Comparison of ENCODE assay signal across 10 mouse cellular contexts in the genomic region with DNA sequence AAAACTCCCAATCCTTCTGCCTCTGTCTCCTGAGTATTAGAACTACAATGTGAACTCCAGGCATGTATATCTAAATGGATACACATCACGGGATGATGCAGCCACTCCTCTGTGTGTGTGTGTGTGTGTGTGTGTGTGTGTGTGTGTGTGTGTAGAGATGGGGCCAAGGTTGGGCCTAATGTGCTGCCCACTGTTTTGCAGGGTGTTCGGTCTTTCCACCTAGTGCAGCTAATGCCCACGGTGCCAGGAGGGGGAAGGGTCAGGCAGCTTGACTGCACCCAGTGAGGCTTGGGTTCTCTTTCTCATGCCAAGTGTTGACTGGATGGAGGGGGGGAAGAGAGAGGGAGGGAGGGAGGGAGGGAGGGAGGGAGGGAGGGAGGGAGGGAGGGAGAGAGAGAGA. TPM values are rescaled to one million over a fixed set of nuclear protein-coding genes. Genes with fewer than 3 reads are reported as not detected.
DNase-seq lines count a peak whose midpoint lies in the region; ATAC-seq and TF ChIP-seq lines count a peak whose summit lies in the region.
"Had no signal": no experiment of that assay in that cellular context is flagged by ENCODE, and none has a peak within 500 bp of the region (broad histone marks: within the 10 kb centered on the region; RNA-seq: fewer than 3 reads in every experiment).

No protein-coding gene starts in this region.

- H3K27me3 ChIP-seq in lung, embryonic 14.5 days (ENCODE audit: insufficient read depth, low read length): no peaks in the 10 kb centered on the region
- H3K27me3 ChIP-seq in kidney, postnatal 0 days (ENCODE audit: insufficient read depth, low read length): no peaks in the 10 kb centered on the region
- H3K27me3 ChIP-seq in stomach, embryonic 14.5 days (ENCODE audit: control insufficient read depth, insufficient read depth, low read length): no peaks in the 10 kb centered on the region
- H3K27me3 ChIP-seq: limb, embryonic 13.5 days had no signal

- ATAC-seq in lung, embryonic 14.5 days (ENCODE audit: insufficient read depth): no peak
- ATAC-seq in kidney, postnatal 0 days (replicated peaks; ENCODE audit: low FRiP score, low read depth): 0 out of 2 replicates have a peak, but pooled peaks have one; percentile 41
- ATAC-seq in stomach, embryonic 14.5 days (ENCODE audit: insufficient number of reproducible peaks, insufficient read depth, low FRiP score, low read depth): no peak

- no peak for TF ChIP-seq CTCF in lung, embryonic 14.5 days (IDR thresholded peaks at IDR 0.05; ENCODE audit: low read depth)
- TF ChIP-seq CTCF in kidney, postnatal 0 days (IDR thresholded peaks at IDR 0.05; ENCODE audit: low read depth): no peak

- peaks cover 12% of the 10 kb centered on the region for H3K4me1 ChIP-seq in lung, embryonic 14.5 days (ENCODE audit: insufficient read depth)
- H3K4me1 ChIP-seq in kidney, postnatal 0 days (replicated peaks; ENCODE audit: insufficient read depth, low read length): peaks cover 15% of the 10 kb centered on the region; the same call in 1 of the 2 replicates
- H3K4me1 ChIP-seq in stomach, embryonic 14.5 days (ENCODE audit: control insufficient read depth, insufficient read depth, low read length): peaks cover 11% of the 10 kb centered on the region; the same call in 1 of the 2 replicates

- no peaks in the 10 kb centered on the region for H3K9me3 ChIP-seq in lung, embryonic 14.5 days (ENCODE audit: low read depth, low read length)
- H3K9me3 ChIP-seq in kidney, postnatal 0 days (replicated peaks; ENCODE audit: low read length): no peaks in the 10 kb centered on the region
- no peaks in the 10 kb centered on the region for H3K9me3 ChIP-seq in stomach, embryonic 14.5 days (ENCODE audit: control insufficient read depth, low read depth, low read length)
- H3K9me3 ChIP-seq: limb, embryonic 13.5 days had no signal

- H3K9ac ChIP-seq in lung, embryonic 14.5 days: no peak overlapping the region
- H3K9ac ChIP-seq in kidney, postnatal 0 days (ENCODE audit: low read depth, low read length): no peak overlapping the region
- H3K9ac ChIP-seq in stomach, embryonic 14.5 days (replicated peaks; ENCODE audit: low read depth, low read length): no peak overlapping the region

- H3K4me3 ChIP-seq in lung, embryonic 14.5 days (ENCODE audit: low read depth, low read length): no peak overlapping the region
- no peak overlapping the region for H3K4me3 ChIP-seq in kidney, postnatal 0 days (replicated peaks; ENCODE audit: low read depth, low read length)
- no peak overlapping the region for H3K4me3 ChIP-seq in stomach, embryonic 14.5 days (ENCODE audit: low read depth, low read length)
- H3K4me3 ChIP-seq: myocyte had no signal

- H3K27ac ChIP-seq in lung, embryonic 14.5 days (ENCODE audit: low read depth): peak overlapping the region; percentile 65; the same call in 1 of the 2 replicates
- H3K27ac ChIP-seq in kidney, postnatal 0 days: 0 out of 2 replicates have a peak overlapping the region, but pooled peaks have one; percentile 54
- peak overlapping the region; percentile 67; the same call in 1 of the 2 replicates for H3K27ac ChIP-seq in stomach, embryonic 14.5 days (ENCODE audit: low read length)

- peak; percentile 54 for DNase-seq in adrenal gland, adult 2 months
- DNase-seq in adrenal gland, postnatal 4 days (ENCODE audit: low spot score in 2 of 2): no peak
- no peak for DNase-seq in lung, embryonic 14.5 days
- no peak for DNase-seq in lung, postnatal 25 days (ENCODE audit: low spot score)
- DNase-seq in kidney, postnatal 0 days (ENCODE audit: low spot score): no peak
- DNase-seq in urinary bladder, adult 18-20 months (ENCODE audit: low spot score in 2 of 2): no peak
- DNase-seq in right cerebral cortex, adult 18-20 months: no peak

- H3K4me2 ChIP-seq in lung, embryonic 14.5 days: no peak overlapping the region
- H3K4me2 ChIP-seq in kidney, postnatal 0 days (ENCODE audit: low read length): no peak overlapping the region
- H3K4me2 ChIP-seq in stomach, embryonic 14.5 days (replicated peaks; ENCODE audit: low read depth, low read length): no peak overlapping the region

- no peaks in the 10 kb centered on the region for H3K36me3 ChIP-seq in lung, embryonic 14.5 days (ENCODE audit: insufficient read depth)
- H3K36me3 ChIP-seq in kidney, postnatal 0 days (ENCODE audit: insufficient read depth, low read length): no peaks in the 10 kb centered on the region
- H3K36me3 ChIP-seq in stomach, embryonic 14.5 days (ENCODE audit: control insufficient read depth, insufficient read depth, low read length): no peaks in the 10 kb centered on the region
- H3K36me3 ChIP-seq: limb, embryonic 13.5 days had no signal

- 60% methylated on average over 3 of the region's 3 CpGs for WGBS in lung, embryonic 14.5 days
- 60% methylated on average over 3 of the region's 3 CpGs for WGBS in kidney, postnatal 0 days
- WGBS in stomach, embryonic 14.5 days: 44% methylated on average over 3 of the region's 3 CpGs

RNA-seq across cellular contexts. Expression of a gene that starts 19.3 kb away (rescaled TPM):
- total RNA-seq in adrenal gland, adult 2 months (2021): 10 to 100 TPM; 29.2 to 58.9 TPM
- 48.1 and 62.9 TPM in 2 replicates for polyA plus RNA-seq in adrenal gland, adult 2 months (2012; rRNA removed)
- total RNA-seq in adrenal gland, postnatal 4 days (2021): 10 to 100 TPM; 33.3 to 33.8 TPM
- 1.1 and 1.5 TPM in 2 replicates for polyA plus RNA-seq in lung, embryonic 14.5 days (2014; fragmentation: Nextera tagmentation; extraction: Ambion mirVana)
- 4.2 and 4.6 TPM in 2 replicates for polyA plus RNA-seq in kidney, postnatal 0 days (2015; fragmentation: Nextera tagmentation; extraction: Ambion mirVana)
- polyA plus RNA-seq in stomach, embryonic 14.5 days (2014; fragmentation: Nextera tagmentation; extraction: Ambion mirVana): 0.88 and 1.7 TPM in 2 replicates

RNA-seq across cellular contexts. Expression of a gene that starts 21.8 kb away (rescaled TPM):
- 10 to 100 TPM; 32.3 to 37.4 TPM for total RNA-seq in adrenal gland, adult 2 months (2021)
- 72.0 and 87.5 TPM in 2 replicates for polyA plus RNA-seq in adrenal gland, adult 2 months (2012; rRNA removed)
- 10 to 100 TPM; 26.8 to 29.0 TPM for total RNA-seq in adrenal gland, postnatal 4 days (2021)
- 25.0 and 26.5 TPM in 2 replicates for polyA plus RNA-seq in lung, embryonic 14.5 days (2014; fragmentation: Nextera tagmentation; extraction: Ambion mirVana)
- 26.3 TPM in 2 replicates for polyA plus RNA-seq in kidney, postnatal 0 days (2015; fragmentation: Nextera tagmentation; extraction: Ambion mirVana)
- 20.1 and 20.5 TPM in 2 replicates for polyA plus RNA-seq in stomach, embryonic 14.5 days (2014; fragmentation: Nextera tagmentation; extraction: Ambion mirVana)

RNA-seq across cellular contexts. Expression of a gene that starts 34.2 kb away (rescaled TPM):
- total RNA-seq in adrenal gland, adult 2 months (2021): 10 to 100 TPM; 20.4 to 26.5 TPM
- polyA plus RNA-seq in adrenal gland, adult 2 months (2012; rRNA removed): 7.0 and 7.4 TPM in 2 replicates
- 10 to 100 TPM; 16.0 to 17.4 TPM for total RNA-seq in adrenal gland, postnatal 4 days (2021)
- 28.6 and 29.9 TPM in 2 replicates for polyA plus RNA-seq in lung, embryonic 14.5 days (2014; fragmentation: Nextera tagmentation; extraction: Ambion mirVana)
- 26.6 and 28.3 TPM in 2 replicates for polyA plus RNA-seq in kidney, postnatal 0 days (2015; fragmentation: Nextera tagmentation; extraction: Ambion mirVana)
- 26.7 and 29.1 TPM in 2 replicates for polyA plus RNA-seq in stomach, embryonic 14.5 days (2014; fragmentation: Nextera tagmentation; extraction: Ambion mirVana)

RNA-seq across cellular contexts. Expression of a gene that starts 43.6 kb away (rescaled TPM):
- 10 to 100 TPM in 1 of 2 experiments, 1 to 10 TPM in 1; 7.5 to 15.4 TPM for total RNA-seq in adrenal gland, adult 2 months (2021)
- 25.9 and 26.9 TPM in 2 replicates for polyA plus RNA-seq in adrenal gland, adult 2 months (2012; rRNA removed)
- total RNA-seq in adrenal gland, postnatal 4 days (2021): 10 to 100 TPM; 22.9 to 29.2 TPM
- polyA plus RNA-seq in lung, embryonic 14.5 days (2014; fragmentation: Nextera tagmentation; extraction: Ambion mirVana): 14.0 and 15.6 TPM in 2 replicates
- polyA plus RNA-seq in kidney, postnatal 0 days (2015; fragmentation: Nextera tagmentation; extraction: Ambion mirVana): 18.5 and 26.9 TPM in 2 replicates
- polyA plus RNA-seq in stomach, embryonic 14.5 days (2014; fragmentation: Nextera tagmentation; extraction: Ambion mirVana): 13.8 and 16.9 TPM in 2 replicates
